In the genomic region with DNA sequence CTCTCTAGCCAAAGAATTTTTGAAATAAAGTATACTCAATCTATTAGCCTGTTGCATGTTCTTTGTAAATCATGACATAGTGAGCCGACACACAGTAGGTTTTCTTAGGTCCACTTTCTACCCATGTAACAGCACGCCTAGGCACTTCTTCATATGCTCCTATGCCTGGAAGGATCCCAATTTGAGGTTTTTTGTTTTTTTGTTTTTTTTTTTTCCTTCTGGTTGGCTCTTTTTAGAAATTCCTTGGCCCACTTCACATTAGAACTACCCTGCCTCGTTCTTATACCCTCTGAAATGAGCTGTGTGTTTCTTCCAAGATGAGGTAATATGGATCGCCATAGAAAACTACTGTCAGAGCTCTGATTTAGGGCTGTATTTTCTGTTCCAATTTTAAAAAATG, we compare ENCODE assay signal across 23 mouse cellular contexts.
DNase-seq lines count a peak whose midpoint lies in the region; ATAC-seq lines count a peak whose summit lies in the region.
"Had no signal": no experiment of that assay in that cellular context is flagged by ENCODE, and none has a peak within 500 bp of the region (broad histone marks: within the 10 kb centered on the region; RNA-seq: fewer than 3 reads in every experiment).

No protein-coding gene starts in this region.

- no peaks in the 10 kb centered on the region for H3K9me3 ChIP-seq in forebrain, embryonic 13.5 days (replicated peaks)
- H3K9me3 ChIP-seq in forebrain, embryonic 10.5 days = no peaks in the 10 kb centered on the region
- H3K9me3 ChIP-seq in forebrain, embryonic 15.5 days = no peaks in the 10 kb centered on the region
- no peaks in the 10 kb centered on the region for H3K9me3 ChIP-seq in forebrain, embryonic 11.5 days (ENCODE audit: control insufficient read depth, low read length)
- H3K9me3 ChIP-seq in forebrain, embryonic 16.5 days (ENCODE audit: control insufficient read depth, low read length) = no peaks in the 10 kb centered on the region
- H3K9me3 ChIP-seq: embryonic facial prominence, embryonic 13.5 days; embryonic facial prominence, embryonic 15.5 days; G1E had no signal

- 0 out of 2 replicates have a peak, but pooled peaks have one; percentile 24 for ATAC-seq in forebrain, embryonic 13.5 days
- ATAC-seq in forebrain, embryonic 15.5 days (replicated peaks) = peak; percentile 64
- no peak for ATAC-seq in forebrain, embryonic 11.5 days (replicated peaks; ENCODE audit: low FRiP score)
- peak; percentile 60 for ATAC-seq in forebrain, embryonic 16.5 days
- ATAC-seq: CD4-positive, CD25-positive, alpha-beta regulatory T cell, adult 4 months had no signal

- peaks cover 7% of the 10 kb centered on the region; the same call in 1 of the 2 replicates for H3K4me1 ChIP-seq in forebrain, embryonic 13.5 days
- H3K4me1 ChIP-seq in forebrain, embryonic 10.5 days = peaks cover 5% of the 10 kb centered on the region; the same call in 1 of the 2 replicates
- H3K4me1 ChIP-seq in forebrain, embryonic 15.5 days = peaks cover 22% of the 10 kb centered on the region
- no peaks in the 10 kb centered on the region for H3K4me1 ChIP-seq in forebrain, embryonic 11.5 days (replicated peaks; ENCODE audit: control insufficient read depth, insufficient read depth, low read length)
- peaks cover 7% of the 10 kb centered on the region for H3K4me1 ChIP-seq in forebrain, embryonic 16.5 days (replicated peaks; ENCODE audit: control insufficient read depth, insufficient read depth, low read length)
- H3K4me1 ChIP-seq: embryonic facial prominence, embryonic 13.5 days; embryonic facial prominence, embryonic 15.5 days had no signal

- no peak overlapping the region; the same call in 1 of the 2 replicates for H3K27ac ChIP-seq in forebrain, embryonic 13.5 days
- H3K27ac ChIP-seq in forebrain, embryonic 10.5 days = no peak overlapping the region
- peak overlapping the region; percentile 53 for H3K27ac ChIP-seq in forebrain, embryonic 15.5 days (replicated peaks)
- no peak overlapping the region for H3K27ac ChIP-seq in forebrain, embryonic 11.5 days (ENCODE audit: low read depth, low read length)
- peak overlapping the region; percentile 63; the same call in 1 of the 2 replicates for H3K27ac ChIP-seq in forebrain, embryonic 16.5 days (ENCODE audit: low read length)
- H3K27ac ChIP-seq: embryonic facial prominence, embryonic 13.5 days; embryonic facial prominence, embryonic 15.5 days had no signal

- no peak for DNase-seq in forebrain, embryonic 10.5 days (ENCODE audit: extremely low spot score, low spot score)
- DNase-seq in forebrain, embryonic 11.5 days (ENCODE audit: low spot score) = no peak
- DNase-seq in Muller cell, postnatal 12 days (ENCODE audit: inconsistent ontology term) = peak; percentile 63
- DNase-seq in spleen, postnatal 36 days (ENCODE audit: low spot score in 2 of 2) = no peak
- no peak for DNase-seq in embryo, embryonic 10 days (ENCODE audit: low spot score)
- DNase-seq: adrenal gland, adult 2 months; adrenal gland, postnatal 10 days; adrenal gland, postnatal 25 days; B cell, adult 2 months; cerebellum, adult 11-12 months; cerebellum, adult 2 months; cerebellum, postnatal 10 days; cerebellum, postnatal 25 days; embryo, embryonic 11 days had no signal

- H3K4me2 ChIP-seq in forebrain, embryonic 13.5 days = no peak overlapping the region
- no peak overlapping the region for H3K4me2 ChIP-seq in forebrain, embryonic 15.5 days (replicated peaks)
- no peak overlapping the region for H3K4me2 ChIP-seq in forebrain, embryonic 11.5 days (ENCODE audit: low read depth, low read length, severe bottlenecking)
- H3K4me2 ChIP-seq in forebrain, embryonic 16.5 days (ENCODE audit: low read length) = no peak overlapping the region
- H3K4me2 ChIP-seq: embryonic facial prominence, embryonic 13.5 days; embryonic facial prominence, embryonic 15.5 days had no signal

- no peaks in the 10 kb centered on the region for H3K27me3 ChIP-seq in forebrain, embryonic 13.5 days
- H3K27me3 ChIP-seq in forebrain, embryonic 10.5 days (ENCODE audit: poor library complexity, severe bottlenecking) = no peaks in the 10 kb centered on the region
- H3K27me3 ChIP-seq in forebrain, embryonic 15.5 days = no peaks in the 10 kb centered on the region
- H3K27me3 ChIP-seq in forebrain, embryonic 11.5 days (ENCODE audit: control insufficient read depth, insufficient read depth, low read length) = no peaks in the 10 kb centered on the region
- no peaks in the 10 kb centered on the region for H3K27me3 ChIP-seq in forebrain, embryonic 16.5 days (replicated peaks; ENCODE audit: control insufficient read depth, insufficient read depth, low read length)
- H3K27me3 ChIP-seq: CH12.LX; embryonic facial prominence, embryonic 13.5 days; embryonic facial prominence, embryonic 15.5 days had no signal

- H3K9ac ChIP-seq in forebrain, embryonic 13.5 days = no peak overlapping the region
- H3K9ac ChIP-seq in forebrain, embryonic 15.5 days (replicated peaks) = no peak overlapping the region
- H3K9ac ChIP-seq in forebrain, embryonic 11.5 days (ENCODE audit: low read length) = no peak overlapping the region
- H3K9ac ChIP-seq in forebrain, embryonic 16.5 days (replicated peaks; ENCODE audit: low read depth, low read length) = no peak overlapping the region
- H3K9ac ChIP-seq: embryonic facial prominence, embryonic 13.5 days; embryonic facial prominence, embryonic 15.5 days had no signal

- no peak overlapping the region for H3K4me3 ChIP-seq in forebrain, embryonic 13.5 days
- H3K4me3 ChIP-seq in forebrain, embryonic 10.5 days = no peak overlapping the region
- no peak overlapping the region for H3K4me3 ChIP-seq in forebrain, embryonic 15.5 days
- no peak overlapping the region for H3K4me3 ChIP-seq in forebrain, embryonic 11.5 days (ENCODE audit: low read depth, low read length)
- no peak overlapping the region for H3K4me3 ChIP-seq in forebrain, embryonic 16.5 days (replicated peaks; ENCODE audit: low read length)
- H3K4me3 ChIP-seq: embryonic facial prominence, embryonic 13.5 days; embryonic facial prominence, embryonic 15.5 days; erythroblast, embryonic 14.5 days had no signal

- no peaks in the 10 kb centered on the region for H3K36me3 ChIP-seq in forebrain, embryonic 13.5 days (ENCODE audit: poor library complexity, severe bottlenecking)
- no peaks in the 10 kb centered on the region for H3K36me3 ChIP-seq in forebrain, embryonic 10.5 days (replicated peaks)
- no peaks in the 10 kb centered on the region for H3K36me3 ChIP-seq in forebrain, embryonic 15.5 days
- H3K36me3 ChIP-seq in forebrain, embryonic 11.5 days (ENCODE audit: control insufficient read depth, insufficient read depth, low read length) = no peaks in the 10 kb centered on the region
- no peaks in the 10 kb centered on the region for H3K36me3 ChIP-seq in forebrain, embryonic 16.5 days (ENCODE audit: control insufficient read depth, insufficient read depth)
- H3K36me3 ChIP-seq: embryonic facial prominence, embryonic 13.5 days; embryonic facial prominence, embryonic 15.5 days; G1E had no signal

- WGBS in forebrain, embryonic 13.5 days = 71% methylated on average over 4 of the region's 4 CpGs
- WGBS in forebrain, embryonic 10.5 days = 88% methylated on average over 4 of the region's 4 CpGs
- 52% methylated on average over 4 of the region's 4 CpGs for WGBS in forebrain, embryonic 15.5 days
- WGBS in forebrain, embryonic 11.5 days = 88% methylated on average over 4 of the region's 4 CpGs
- WGBS in forebrain, embryonic 16.5 days = 46% methylated on average over 4 of the region's 4 CpGs

Comparison
In these comparisons a context has a peak if more than half of its experiments do, and no peak if none do; other contexts are left out.
1. H3K27ac ChIP-seq: peak in forebrain, embryonic 15.5 days (single experiment) and forebrain, embryonic 16.5 days (single experiment); none in forebrain, embryonic 13.5 days (single experiment), forebrain, embryonic 10.5 days (single experiment) and forebrain, embryonic 11.5 days (single experiment).